In the genomic region with DNA sequence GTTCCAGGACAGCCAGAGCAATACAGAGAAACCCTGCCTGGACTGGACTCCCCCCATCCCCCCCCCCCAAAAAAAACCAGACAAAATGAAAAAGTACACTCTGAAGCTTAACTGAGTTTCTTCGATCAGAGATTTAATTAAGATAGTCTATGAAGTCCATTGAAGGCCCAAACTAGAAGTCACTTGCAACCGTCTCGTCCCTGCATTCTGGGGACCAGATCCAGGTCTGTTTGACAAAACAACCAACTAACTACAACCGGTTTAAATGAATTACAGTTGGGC, we compare ENCODE assay signal across 8 mouse cellular contexts. TPM values are rescaled to one million over a fixed set of nuclear protein-coding genes. Genes with fewer than 3 reads are reported as not detected.
A peak's percentile ranks its signal among the peaks of the same experiment; 100 is the strongest.
DNase-seq lines count a peak whose midpoint lies in the region; ATAC-seq and TF ChIP-seq lines count a peak whose summit lies in the region.

No protein-coding gene starts in this region.

- peak overlapping the region; percentile 100 for H3K9ac ChIP-seq in heart, embryonic 12.5 days
- H3K9ac ChIP-seq in forebrain, embryonic 14.5 days (ENCODE audit: low read length) = peak overlapping the region; percentile 100
- peak overlapping the region; percentile 99 for H3K9ac ChIP-seq in liver, embryonic 15.5 days

- H3K4me1 ChIP-seq in heart, embryonic 12.5 days (replicated peaks) = peaks cover 35% of the 10 kb centered on the region
- H3K4me1 ChIP-seq in E14TG2a.4 (replicated peaks; ENCODE audit: low read depth, low read length) = peaks cover 63% of the 10 kb centered on the region
- H3K4me1 ChIP-seq in forebrain, embryonic 14.5 days (ENCODE audit: control insufficient read depth, insufficient read depth, low read length) = peaks cover 25% of the 10 kb centered on the region
- H3K4me1 ChIP-seq in liver, embryonic 15.5 days (replicated peaks) = peaks cover 44% of the 10 kb centered on the region

- no peak for DNase-seq in heart, adult 9 months (ENCODE audit: low spot score in 2 of 2)
- DNase-seq in forebrain, embryonic 14.5 days (ENCODE audit: low spot score) = peak; percentile 24
- DNase-seq in right cerebral cortex, adult 2 months (ENCODE audit: low spot score in 2 of 2) = no peak
- no peak for DNase-seq in urinary bladder, postnatal 14 days (ENCODE audit: low spot score)
- DNase-seq in thymus, postnatal 36 days = no peak

- no peaks in the 10 kb centered on the region for H3K36me3 ChIP-seq in heart, embryonic 12.5 days
- 0 out of 2 replicates have a peak, but pooled peaks cover 4% of the 10 kb centered on the region for H3K36me3 ChIP-seq in E14TG2a.4 (ENCODE audit: insufficient read depth, low read length)
- no peaks in the 10 kb centered on the region; the same call in 1 of the 2 replicates for H3K36me3 ChIP-seq in forebrain, embryonic 14.5 days (ENCODE audit: control insufficient read depth, insufficient read depth, low read length)
- no peaks in the 10 kb centered on the region for H3K36me3 ChIP-seq in liver, embryonic 15.5 days (replicated peaks)

- 14% methylated on average over 4 of the region's 4 CpGs for WGBS in heart, embryonic 12.5 days
- 18% methylated on average over 4 of the region's 4 CpGs for WGBS in forebrain, embryonic 14.5 days
- 9% methylated on average over 4 of the region's 4 CpGs for WGBS in liver, embryonic 15.5 days (ENCODE audit: insufficient replicate concordance)

- no peak for TF ChIP-seq CTCF in E14TG2a.4 (conservative IDR thresholded peaks at IDR 0.05; ENCODE audit: low read length)

- H3K9me3 ChIP-seq in heart, embryonic 12.5 days (replicated peaks) = no peaks in the 10 kb centered on the region
- H3K9me3 ChIP-seq in E14TG2a.4 (ENCODE audit: low read length) = no peaks in the 10 kb centered on the region
- H3K9me3 ChIP-seq in forebrain, embryonic 14.5 days (replicated peaks; ENCODE audit: control insufficient read depth, low read length) = no peaks in the 10 kb centered on the region
- H3K9me3 ChIP-seq in liver, embryonic 15.5 days (replicated peaks) = no peaks in the 10 kb centered on the region

- peak overlapping the region; percentile 78 for H3K4me2 ChIP-seq in heart, embryonic 12.5 days
- H3K4me2 ChIP-seq in forebrain, embryonic 14.5 days (ENCODE audit: low read length) = peak overlapping the region; percentile 69
- H3K4me2 ChIP-seq in liver, embryonic 15.5 days = peak overlapping the region; percentile 79

- no peak for ATAC-seq in heart, embryonic 12.5 days (ENCODE audit: insufficient number of reproducible peaks, low FRiP score)
- no peak for ATAC-seq in forebrain, embryonic 14.5 days
- no peak for ATAC-seq in liver, embryonic 15.5 days (ENCODE audit: insufficient read depth)

- H3K4me3 ChIP-seq in heart, embryonic 12.5 days = peak overlapping the region; percentile 99
- peak overlapping the region; percentile 91 for H3K4me3 ChIP-seq in E14TG2a.4 (replicated peaks; ENCODE audit: low read length)
- peak overlapping the region; percentile 98 for H3K4me3 ChIP-seq in forebrain, embryonic 14.5 days (ENCODE audit: low read depth, low read length)
- peak overlapping the region; percentile 86 for H3K4me3 ChIP-seq in liver, embryonic 15.5 days (replicated peaks)

- peak overlapping the region; percentile 100 for H3K27ac ChIP-seq in heart, embryonic 12.5 days (ENCODE audit: poor library complexity, severe bottlenecking)
- peak overlapping the region; percentile 100 for H3K27ac ChIP-seq in forebrain, embryonic 14.5 days (ENCODE audit: low read depth, low read length)
- H3K27ac ChIP-seq in liver, embryonic 15.5 days (replicated peaks) = peak overlapping the region; percentile 97

- H3K27me3 ChIP-seq in heart, embryonic 12.5 days (replicated peaks) = no peaks in the 10 kb centered on the region
- H3K27me3 ChIP-seq in E14TG2a.4 (ENCODE audit: insufficient read depth, low read length) = no peaks in the 10 kb centered on the region
- H3K27me3 ChIP-seq in forebrain, embryonic 14.5 days (replicated peaks; ENCODE audit: control insufficient read depth, insufficient read depth, low read length) = no peaks in the 10 kb centered on the region
- no peaks in the 10 kb centered on the region for H3K27me3 ChIP-seq in liver, embryonic 15.5 days

RNA-seq across cellular contexts. Expression of gene Bicral, which starts 2.2 kb away (rescaled TPM):
- 4.0 and 5.7 TPM in 2 replicates for polyA plus RNA-seq in heart, embryonic 12.5 days (2016; fragmentation: Nextera tagmentation; extraction: Ambion mirVana)
- 7.5 and 8.5 TPM in 2 replicates for polyA plus RNA-seq in forebrain, embryonic 14.5 days (2014; fragmentation: Nextera tagmentation; extraction: Ambion mirVana)
- polyA plus RNA-seq in liver, embryonic 15.5 days (2015; fragmentation: Nextera tagmentation; extraction: Ambion mirVana) = 2.6 and 2.9 TPM in 2 replicates

RNA-seq across cellular contexts. Expression of gene Tbcc, which starts 34.4 kb away (rescaled TPM):
- 52.4 and 55.1 TPM in 2 replicates for polyA plus RNA-seq in heart, embryonic 12.5 days (2016; fragmentation: Nextera tagmentation; extraction: Ambion mirVana)
- polyA plus RNA-seq in forebrain, embryonic 14.5 days (2014; fragmentation: Nextera tagmentation; extraction: Ambion mirVana) = 66.4 TPM in 2 replicates
- 20.9 and 23.2 TPM in 2 replicates for polyA plus RNA-seq in liver, embryonic 15.5 days (2015; fragmentation: Nextera tagmentation; extraction: Ambion mirVana)

RNA-seq across cellular contexts. Expression of gene Prph2, which starts 54.2 kb away (rescaled TPM):
- not detected in 2 replicates for polyA plus RNA-seq in heart, embryonic 12.5 days (2016; fragmentation: Nextera tagmentation; extraction: Ambion mirVana)
- polyA plus RNA-seq in forebrain, embryonic 14.5 days (2014; fragmentation: Nextera tagmentation; extraction: Ambion mirVana) = not detected in 2 replicates
- not detected in 2 replicates for polyA plus RNA-seq in liver, embryonic 15.5 days (2015; fragmentation: Nextera tagmentation; extraction: Ambion mirVana)
